Mouse (Mus musculus) kidney, adult 2 months (tissue): ENCODE measurements around the gene Gm20662. TPM values are rescaled to one million over a fixed set of nuclear protein-coding genes. Genes with fewer than 3 reads are reported as not detected.

Source experiments
- DNase-seq: peaks from one replicate; pipeline ENCODE4 v3.0.0; 2021
- H3K27ac ChIP-seq: fragments of 200-500 bp; 2 replicates; pipeline ENCODE4 v1.5.1; 2012; ENCODE audit warnings: low read depth, low read length, control low read depth, inconsistent platforms; ENCODE audit not compliant: insufficient read depth
- H3K27me3 ChIP-seq: fragments of 200-500 bp; replicated peaks from 2 replicates; pipeline ENCODE4 v1.6.1; 2012; ENCODE audit warnings: mild to moderate bottlenecking, moderate library complexity, low read length, inconsistent platforms; ENCODE audit not compliant: control insufficient read depth, insufficient read depth
- H3K36me3 ChIP-seq: fragments of 200-500 bp; 2 replicates; pipeline ENCODE4 v1.6.1; 2012; ENCODE audit warnings: mild to moderate bottlenecking, moderate library complexity, low read length, inconsistent platforms; ENCODE audit not compliant: control insufficient read depth, insufficient read depth
- H3K4me1 ChIP-seq: fragments of 200-500 bp; 2 replicates; pipeline ENCODE4 v1.6.1; 2011; ENCODE audit warnings: low read length; ENCODE audit not compliant: control insufficient read depth, insufficient read depth
- H3K4me3 ChIP-seq: fragments of 200-500 bp; 2 replicates; pipeline ENCODE4 v1.5.1; 2011; ENCODE audit warnings: mild to moderate bottlenecking, low read depth, low read length, control low read depth; ENCODE audit not compliant: insufficient read depth
- CTCF ChIP-seq: fragments of 200-500 bp; conservative IDR thresholded peaks from 2 replicates; pipeline ENCODE4 v1.5.1; 2011; ENCODE audit warnings: low read depth, mild to moderate bottlenecking, control low read depth, low read length, moderate library complexity, mixed read lengths; ENCODE audit not compliant: insufficient read depth, insufficient read length
- POLR2A ChIP-seq: fragments of 200-500 bp; IDR thresholded peaks from one replicate; pipeline ENCODE4 v1.6.1; 2011; ENCODE audit warnings: low read depth, low read length, control low read depth
- WGBS: fragments of 180-500 bp; shearing (Covaris S2); methylation state at CpG from one replicate; pipeline ENCODE4 v1.1.7; 2018; 5-methylcytosine and 5-hydroxymethylcytosine counted together
- polyA plus RNA-seq: library from polyadenylated mRNA; depleted of rRNA; stranded (reverse); fragments of >200 nt; gene quantifications from 2 replicates; pipeline ENCODE4 v1.2.3, GENCODE M21; 2012

Gm20662 gene
- polyA plus RNA-seq, 1 experiment: 0.55 TPM

GRCm38 (mm10) chr9:108055061-108055460 lies 58.9 kb downstream of the Gm20662 start:
- no peaks in the 10 kb centered on the region for H3K27me3 ChIP-seq
- TF ChIP-seq POLR2A (no peak), CTCF (no peak)
- peaks cover 3% of the 10 kb centered on the region for H3K36me3 ChIP-seq
- DNase-seq: no peak
- H3K4me1 ChIP-seq: 0 out of 2 replicates have a peak, but pooled peaks cover 4% of the 10 kb centered on the region
- WGBS: 69% methylated on average over 1 of the region's 1 CpGs
- H3K4me3 ChIP-seq: no peak overlapping the region
- H3K27ac ChIP-seq: no peak overlapping the region

- 80% methylated on average over 6 of the region's 6 CpGs for WGBS
- TF ChIP-seq CTCF (no peak), POLR2A (no peak)
- Histone ChIP-seq H3K27me3 (no peaks in the 10 kb centered on the region), H3K27ac (no peak overlapping the region), H3K4me3 (no peak overlapping the region), H3K4me1 (0 out of 2 replicates have a peak, but pooled peaks cover 4% of the 10 kb centered on the region), H3K36me3 (peaks cover 3% of the 10 kb centered on the region)
- no peak for DNase-seq
These were observed 59.6 kb downstream of the Gm20662 start for GRCm38 (mm10) chr9:108055661-108056237.

DNA sequence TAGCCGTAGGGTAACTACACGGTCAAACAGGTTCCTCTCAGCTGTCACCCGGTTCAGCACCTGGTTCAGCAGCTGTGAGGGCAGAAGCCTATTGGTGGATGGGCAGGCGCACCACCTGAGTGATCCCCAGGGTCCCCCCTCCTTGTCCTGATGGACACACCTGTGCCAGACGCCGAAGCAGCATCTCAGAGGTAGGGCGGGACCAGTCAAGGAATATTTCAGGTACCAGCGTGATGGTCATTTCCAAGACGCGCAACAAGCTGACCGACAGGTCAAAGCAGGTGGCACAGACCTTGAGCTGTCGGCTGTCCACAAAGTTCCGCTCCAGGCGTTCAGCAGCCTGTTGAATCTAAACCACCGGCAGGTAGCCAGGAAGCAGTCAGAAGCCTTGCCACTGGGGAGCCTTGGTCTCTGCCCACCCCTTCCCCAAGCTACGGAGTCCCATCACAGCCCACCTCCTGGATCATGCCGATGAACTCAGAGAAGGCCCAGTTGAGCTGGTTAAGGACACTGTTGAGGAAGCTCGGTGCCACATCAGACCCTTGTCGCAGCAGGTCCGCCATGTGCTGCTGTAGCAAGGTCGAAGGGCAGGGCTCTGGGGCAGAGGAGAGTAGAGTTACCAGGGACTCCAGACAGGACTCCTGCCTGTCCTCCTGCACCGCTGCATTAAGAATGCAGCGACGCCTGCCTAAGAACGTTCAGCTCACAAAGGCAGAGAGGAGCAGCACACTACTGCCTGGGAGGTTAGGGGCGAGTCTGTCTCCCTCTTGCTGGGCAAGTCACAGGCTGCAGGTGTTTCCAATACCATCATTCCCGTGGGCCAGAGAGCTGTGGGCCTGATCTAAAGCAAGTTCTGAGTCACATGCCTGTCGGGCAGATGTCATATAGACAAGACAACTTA lies 60.5 kb downstream of the Gm20662 start:
- WGBS: 71% methylated on average over 28 of the region's 28 CpGs
- peaks cover 3% of the 10 kb centered on the region for H3K36me3 ChIP-seq
- no peak for TF ChIP-seq POLR2A
- TF ChIP-seq CTCF: no peak
- DNase-seq: no peak
- H3K4me3 ChIP-seq: no peak overlapping the region
- H3K27me3 ChIP-seq: no peaks in the 10 kb centered on the region
- no peak overlapping the region for H3K27ac ChIP-seq
- H3K4me1 ChIP-seq: 0 out of 2 replicates have a peak, but pooled peaks cover 4% of the 10 kb centered on the region

GRCm38 (mm10) chr9:108057262-108057562 lies 61.1 kb downstream of the Gm20662 start:
- TF ChIP-seq CTCF (no peak), POLR2A (no peak)
- WGBS: 58% methylated on average over 5 of the region's 5 CpGs
- no peak overlapping the region for H3K4me3 ChIP-seq
- H3K36me3 ChIP-seq: peaks cover 3% of the 10 kb centered on the region
- 0 out of 2 replicates have a peak, but pooled peaks cover 4% of the 10 kb centered on the region for H3K4me1 ChIP-seq
- H3K27me3 ChIP-seq: no peaks in the 10 kb centered on the region
- no peak overlapping the region for H3K27ac ChIP-seq
- DNase-seq: no peak

- TF ChIP-seq CTCF: no peak
- TF ChIP-seq POLR2A: no peak
- peaks cover 3% of the 10 kb centered on the region for H3K36me3 ChIP-seq
- H3K4me3 ChIP-seq: no peak overlapping the region
- 0 out of 2 replicates have a peak, but pooled peaks cover under 1% of the 10 kb centered on the region for H3K4me1 ChIP-seq
- DNase-seq: no peak
- H3K27ac ChIP-seq: no peak overlapping the region
- H3K27me3 ChIP-seq: no peaks in the 10 kb centered on the region
- 96% methylated on average over 9 of the region's 9 CpGs for WGBS
These were observed 62.1 kb downstream of the Gm20662 start for GRCm38 (mm10) chr9:108058291-108058690.

DNA sequence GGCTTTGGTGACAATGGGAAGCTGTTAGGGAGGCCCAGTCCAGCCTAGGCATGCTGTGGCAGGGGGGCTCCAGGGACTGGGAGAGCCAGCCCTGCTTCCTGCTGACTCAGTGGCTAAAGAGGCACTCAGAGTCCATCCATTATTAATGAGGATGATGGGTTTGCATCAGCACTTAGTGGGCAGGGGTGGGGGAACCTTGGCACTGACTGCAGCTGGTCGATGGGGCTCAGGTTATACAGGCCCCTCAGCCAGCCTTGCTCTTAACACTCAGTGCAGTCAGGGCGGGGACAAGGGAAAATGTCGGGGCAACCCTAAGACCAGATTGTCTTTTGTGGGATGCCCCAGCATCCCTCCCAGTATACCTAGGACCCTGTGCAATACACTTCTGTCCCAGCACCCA lies 66.0 kb downstream of the Gm20662 start:
- H3K36me3 ChIP-seq: no peaks in the 10 kb centered on the region

DNA sequence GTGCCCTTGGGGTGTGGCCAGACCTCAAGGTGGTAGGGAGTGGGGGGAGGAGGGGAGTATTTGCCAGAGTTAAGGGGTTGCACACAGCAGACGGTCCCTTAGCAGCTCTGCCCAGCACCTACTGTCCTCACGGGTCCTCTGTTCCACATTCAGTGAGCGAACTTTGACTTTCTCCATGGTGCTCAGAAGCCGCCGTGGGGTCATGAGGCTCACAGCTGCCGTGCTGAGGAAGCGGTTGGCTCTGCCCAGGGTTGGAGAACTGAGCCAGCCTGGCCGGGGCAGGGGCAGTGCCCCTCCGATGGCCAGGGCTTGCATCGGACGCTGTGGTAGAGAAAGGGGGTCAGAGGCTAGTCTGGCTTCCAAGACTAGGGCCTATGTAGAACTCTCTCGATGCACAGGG lies 67.2 kb downstream of the Gm20662 start:
- no peak for TF ChIP-seq POLR2A
- no peak for TF ChIP-seq CTCF
- H3K4me1 ChIP-seq: no peaks in the 10 kb centered on the region
- no peak for DNase-seq
- 82% methylated on average over 12 of the region's 12 CpGs for WGBS
- no peaks in the 10 kb centered on the region for H3K27me3 ChIP-seq
- no peaks in the 10 kb centered on the region for H3K36me3 ChIP-seq
- no peak overlapping the region for H3K27ac ChIP-seq
- H3K4me3 ChIP-seq: no peak overlapping the region

More for the DNA sequence above, 66.0 kb downstream of the Gm20662 start:
- no peak overlapping the region for H3K27ac ChIP-seq
- H3K4me1 ChIP-seq: no peaks in the 10 kb centered on the region
- no peaks in the 10 kb centered on the region for H3K27me3 ChIP-seq
- DNase-seq: no peak
- WGBS: 92% methylated on average over 3 of the region's 3 CpGs
- no peak overlapping the region for H3K4me3 ChIP-seq
- TF ChIP-seq POLR2A (no peak), CTCF (no peak)
